Mouse (Mus musculus) hindbrain, embryonic 14.5 days (tissue): ENCODE measurements at regions not wholly inside any gene's neighbourhood (a gene's known extent, or its start where the extent isn't known, plus 50 kb on each side); places are given as distances from the start of the nearest gene placed in this dataset.
"Not testable (repeated sequence)": the region's sequence is repeated elsewhere in the genome, so short reads cannot be mapped to it uniquely, and the experiment has no call there.

Experiments used
- ATAC-seq: fragments of 200-750 bp; cut with Nextera tagmentation; 2 replicates; pipeline ENCODE4 v1.8.0; 2017; ENCODE audit warnings: moderate number of reproducible peaks, mild to moderate bottlenecking, moderate TSS enrichment, moderate library complexity; ENCODE audit not compliant: low FRiP score
- DNase-seq: peaks from one replicate; pipeline ENCODE4 v3.0.0-alpha.2; 2015; ENCODE audit warnings: low spot score
- H3K27ac ChIP-seq: fragments of 300-500 bp; sonication (generic); 2 replicates; pipeline ENCODE4 v1.5.1; 2014; ENCODE audit warnings: mild to moderate bottlenecking, moderate library complexity
- H3K27me3 ChIP-seq: fragments of 300-500 bp; sonication (generic); 2 replicates; pipeline ENCODE4 v1.6.1; 2014; ENCODE audit warnings: mild to moderate bottlenecking, low read length, mixed read lengths; ENCODE audit not compliant: control insufficient read depth, insufficient read depth
- H3K36me3 ChIP-seq: fragments of 300-500 bp; sonication (generic); replicated peaks from 2 replicates; pipeline ENCODE4 v1.6.1; 2014; ENCODE audit not compliant: control insufficient read depth, insufficient read depth
- H3K4me1 ChIP-seq: fragments of 300-500 bp; sonication (generic); replicated peaks from 2 replicates; pipeline ENCODE4 v1.6.1; 2014; ENCODE audit warnings: antibody characterized with exemption, low read length, mixed read lengths; ENCODE audit not compliant: control insufficient read depth, insufficient read depth
- H3K4me2 ChIP-seq: fragments of 300-500 bp; sonication (generic); replicated peaks from 2 replicates; pipeline ENCODE4 v1.6.1; 2014; ENCODE audit warnings: mild to moderate bottlenecking, moderate library complexity
- H3K4me3 ChIP-seq: fragments of 300-500 bp; sonication (generic); replicated peaks from 2 replicates; pipeline ENCODE4 v1.5.1; 2014; ENCODE audit warnings: mild to moderate bottlenecking, low read length
- H3K9ac ChIP-seq: fragments of 300-500 bp; sonication (generic); 2 replicates; pipeline ENCODE4 v1.6.1; 2014
- H3K9me3 ChIP-seq: fragments of 300-500 bp; sonication (generic); 2 replicates; pipeline ENCODE4 v1.6.1; 2016; ENCODE audit warnings: low read length; ENCODE audit not compliant: control insufficient read depth

DNA sequence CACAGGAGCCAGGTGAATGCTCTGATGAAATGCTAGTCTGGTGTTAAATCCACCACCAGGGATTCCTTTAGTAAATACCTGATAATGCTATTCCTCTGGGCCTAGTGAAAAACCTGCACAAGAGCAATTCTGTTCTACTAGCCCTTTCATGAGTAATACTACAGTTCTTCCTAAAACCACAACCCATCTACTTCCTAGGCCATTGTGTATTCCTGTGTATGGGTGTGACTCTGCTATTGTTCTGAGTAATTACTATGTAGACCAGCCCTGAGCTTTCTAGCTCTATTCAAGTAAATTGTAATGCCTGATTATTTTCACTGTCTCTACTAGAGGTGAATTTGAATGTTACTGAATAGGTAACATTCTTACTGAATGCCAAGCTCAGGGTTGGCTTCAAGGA lies 591.4 kb upstream of the Man1a start:
- not testable (repeated sequence) for H3K4me3 ChIP-seq, H3K4me2 ChIP-seq, H3K27ac ChIP-seq, H3K27me3 ChIP-seq, H3K9me3 ChIP-seq, H3K4me1 ChIP-seq, H3K9ac ChIP-seq, ATAC-seq, H3K36me3 ChIP-seq, DNase-seq
